Mouse (Mus musculus): ENCODE measurements around the gene 2610028H24Rik. TPM values are rescaled to one million over a fixed set of nuclear protein-coding genes. Genes with fewer than 3 reads are reported as not detected.

The 2610028H24Rik gene
- polyA plus RNA-seq (2012; ENCODE audit: low replicate concordance) = not detected in 2 replicates

GRCm38 (mm10) chr10:76448851-76449250 lies at the start of gene 2610028H24Rik:
TSS of gene 2610028H24Rik (plus strand) at chr10:76449081.

GRCm38 (mm10) chr10:76440281-76440680 lies 8.6 kb upstream of the 2610028H24Rik start, which contains the start of gene AC141477.1:
TSS of gene AC141477.1 (minus strand) at chr10:76440444.

GRCm38 (mm10) chr10:76442178-76443088 lies 6.4 kb upstream of the 2610028H24Rik start, which contains the start of gene Pcnt:
TSS of gene Pcnt (minus strand) at chr10:76442786.

GRCm38 (mm10) chr10:76468203-76469162 lies 19.6 kb downstream of the 2610028H24Rik start, which contains the start of the genes Mcm3ap and Ybey:
TSS of gene Mcm3ap (plus strand) at chr10:76468927.
TSS of gene Ybey (minus strand) at chr10:76469114.

Other genes starting within 250 kb of the 2610028H24Rik start
- 6.6 and 8.3 TPM in 2 replicates for gene Prmt2, start 211.2 kb upstream of the 2610028H24Rik start, polyA plus RNA-seq (2012; ENCODE audit: low replicate concordance)
- not detected in 2 replicates for gene S100b, start 195.2 kb upstream of the 2610028H24Rik start, polyA plus RNA-seq (2012; ENCODE audit: low replicate concordance)
- gene Dip2a, start 103.8 kb upstream of the 2610028H24Rik start, polyA plus RNA-seq (2012; ENCODE audit: low replicate concordance) = 4.9 and 8.4 TPM in 2 replicates
- not detected in 2 replicates for gene AC141477.1, start 8.6 kb upstream of the 2610028H24Rik start, polyA plus RNA-seq (2012; ENCODE audit: low replicate concordance)
- gene Pcnt, start 6.3 kb upstream of the 2610028H24Rik start, polyA plus RNA-seq (2012; ENCODE audit: low replicate concordance) = 31.6 and 55.9 TPM in 2 replicates
- gene Mcm3ap, start 19.8 kb downstream of the 2610028H24Rik start, polyA plus RNA-seq (2012; ENCODE audit: low replicate concordance) = 19.0 and 23.9 TPM in 2 replicates
- gene Ybey, start 20.0 kb downstream of the 2610028H24Rik start, polyA plus RNA-seq (2012; ENCODE audit: low replicate concordance) = 0.34 and 2.1 TPM in 2 replicates
- gene Lss, start 82.5 kb downstream of the 2610028H24Rik start, polyA plus RNA-seq (2012; ENCODE audit: low replicate concordance) = 1.9 and 4.6 TPM in 2 replicates
- gene Spatc1l, start 113.2 kb downstream of the 2610028H24Rik start, polyA plus RNA-seq (2012; ENCODE audit: low replicate concordance) = 0.09 and 0.16 TPM in 2 replicates
- gene Ftcd, start 126.6 kb downstream of the 2610028H24Rik start, polyA plus RNA-seq (2012; ENCODE audit: low replicate concordance) = not detected in 2 replicates
- gene Col6a2, start 174.5 kb downstream of the 2610028H24Rik start, polyA plus RNA-seq (2012; ENCODE audit: low replicate concordance) = 0.10 and 0.20 TPM in 2 replicates

Data from hematopoietic multipotent progenitor cell, adult 10-12 weeks (in vitro differentiated cells).